Mouse (Mus musculus) left cerebral cortex, adult 18-20 months (tissue): Measurements from ENCODE around the gene Krba1. TPM values are rescaled to one million over a fixed set of nuclear protein-coding genes. Genes with fewer than 3 reads are reported as not detected.

ENCODE experiments used
- DNase-seq, 2 experiments: peaks; one replicate each; pipeline ENCODE4 v3.0.0; 2021 to 2022; ENCODE audit warnings: low spot score in 2 of 2, mixed read lengths in 1 of 2
- long read RNA-seq, 2 experiments: library from polyadenylated mRNA; stranded (forward); transcript quantifications; one replicate each; pipeline ENCODE4 v2.0.0; 2021
- total RNA-seq, 2 experiments: library from RNA; stranded (reverse); gene quantifications; 2 replicates each; pipeline ENCODE4 v1.2.3; 2021

Gene Krba1
- total RNA-seq: 10 to 100 TPM; 45.9 to 47.5 TPM
- long read RNA-seq, experiment 1, full-length matches to known transcripts: 10 of 43 reads
- long read RNA-seq, experiment 1, partial matches to known transcripts: 9 of 43 reads
- long read RNA-seq, experiment 1, other reads (novel, unspliced or antisense): 24 of 43 reads
- long read RNA-seq, experiment 2, full-length matches to known transcripts: 4 of 29 reads
- long read RNA-seq, experiment 2, partial matches to known transcripts: 7 of 29 reads
- long read RNA-seq, experiment 2, other reads (novel, unspliced or antisense): 18 of 29 reads

- peak; percentile 81 to 86 for DNase-seq
These were observed at the start of gene Krba1 for GRCm38 (mm10) chr6:48395105-48396007. Krba1 (plus strand) TSS chr6:48395586.

DNA sequence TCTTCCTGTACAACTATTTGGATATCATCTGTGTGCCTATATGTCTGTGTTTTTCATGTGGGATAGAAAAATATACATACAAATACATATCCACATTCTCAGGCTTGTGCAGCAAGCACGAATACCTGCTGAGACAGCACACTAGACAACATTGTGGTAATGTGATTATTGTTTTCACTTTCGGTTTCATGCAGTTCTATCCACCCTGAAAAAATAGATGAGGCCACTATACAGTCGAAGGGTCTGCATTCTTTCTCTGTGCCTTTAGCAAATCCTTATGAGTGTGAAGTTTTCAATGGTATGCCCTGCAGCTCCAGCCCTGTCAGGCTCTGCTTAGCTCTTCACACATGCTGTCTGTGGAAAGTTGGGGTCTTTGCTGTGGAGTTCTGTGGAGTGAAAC is 36.5 kb upstream of the Krba1 start:
- no peak for DNase-seq

- DNase-seq: no peak
These were observed 28.9 kb upstream of the Krba1 start for GRCm38 (mm10) chr6:48366322-48366996.

DNA sequence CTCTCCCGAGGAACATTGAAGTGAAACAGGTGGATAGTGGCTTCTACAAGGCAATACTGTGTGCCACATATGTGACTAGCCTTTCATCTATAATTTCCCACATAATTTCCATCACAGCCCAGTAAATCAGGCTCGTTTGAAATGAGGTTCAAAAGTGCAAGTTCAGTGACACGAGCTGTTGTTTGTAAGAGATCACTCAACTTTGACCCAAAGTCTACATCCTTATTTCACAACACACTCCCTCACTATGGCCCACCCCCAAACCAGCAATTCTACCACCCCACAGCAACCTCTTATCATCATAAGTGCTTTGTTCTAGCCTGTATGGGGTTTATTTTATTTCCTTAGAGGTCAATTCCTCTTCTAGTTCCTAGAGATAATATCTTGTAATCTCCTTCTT is 7.2 kb upstream of the Krba1 start:
- DNase-seq: no peak

- no peak for DNase-seq
These were observed 1.6 kb upstream of the Krba1 start for GRCm38 (mm10) chr6:48393811-48394210.

DNA sequence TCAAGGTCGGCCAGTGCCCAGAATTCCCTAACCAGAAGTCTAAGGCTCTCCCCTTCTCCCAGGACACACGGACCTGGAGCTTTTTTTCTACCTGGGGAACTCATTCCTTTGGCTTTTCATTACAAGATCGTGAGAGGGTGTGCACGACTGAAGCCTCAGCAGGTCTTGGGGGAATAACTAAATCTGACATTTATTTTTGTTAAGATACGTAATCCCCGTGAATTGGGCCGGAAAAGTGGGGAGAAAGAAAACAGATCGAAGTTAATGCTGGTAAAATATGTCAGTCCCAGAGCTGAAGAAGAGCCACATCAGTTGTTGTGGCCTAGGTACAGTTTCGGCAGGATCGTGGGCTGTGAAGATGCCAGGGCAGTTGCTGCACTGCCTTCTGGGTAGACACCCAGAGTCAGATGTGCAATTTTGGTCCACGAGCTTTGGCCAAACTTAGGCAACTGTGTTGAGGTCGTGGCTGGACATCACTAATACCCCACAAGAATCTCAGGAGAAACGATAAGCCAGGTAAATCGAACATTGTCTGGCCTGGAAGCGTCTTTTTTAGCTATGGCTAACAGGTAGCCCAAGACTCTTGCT is 716 bp downstream of the Krba1 start:
- DNase-seq: no peak

DNA sequence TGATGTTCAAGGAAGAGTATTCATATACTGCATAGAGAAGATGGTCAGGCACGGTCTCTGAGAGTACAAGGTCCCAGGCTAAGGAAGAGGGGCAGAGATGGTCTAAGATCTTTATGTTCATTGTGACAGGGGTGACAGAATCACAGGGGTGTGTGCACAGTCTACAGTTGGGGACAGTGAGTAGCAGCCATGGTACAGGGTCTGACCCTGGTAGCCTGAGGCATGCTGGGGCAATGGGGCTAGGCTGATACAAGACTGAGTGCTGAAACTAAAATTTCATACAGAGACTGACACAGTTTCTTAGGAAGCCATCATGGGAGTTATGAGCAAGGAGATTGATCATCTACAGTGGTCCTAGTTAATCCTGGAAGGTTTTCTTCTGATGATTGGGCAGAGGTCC is 1.3 kb downstream of the Krba1 start:
- no peak for DNase-seq

DNA sequence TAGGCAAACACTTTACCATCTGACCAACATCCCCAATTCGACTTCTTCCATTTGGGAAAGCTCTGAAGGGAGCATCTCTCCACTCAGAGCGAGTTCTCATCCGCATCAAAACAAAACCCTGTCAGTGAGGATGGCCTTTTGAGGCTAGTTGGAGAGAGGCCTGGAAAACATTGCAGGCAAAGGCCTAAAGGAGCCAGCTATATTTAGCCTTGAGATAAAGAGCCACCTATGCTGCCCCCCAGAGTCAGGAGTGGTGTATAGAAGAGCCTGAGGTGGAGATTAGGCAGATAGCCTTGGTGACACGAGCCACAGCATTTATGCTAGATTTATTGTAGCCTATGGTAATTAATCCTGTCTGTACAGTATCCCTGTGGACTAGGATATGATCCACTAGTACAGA is 1.9 kb downstream of the Krba1 start:
- DNase-seq: no peak

GRCm38 (mm10) chr6:48399906-48400305 is 4.5 kb downstream of the Krba1 start:
- no peak for DNase-seq

DNA sequence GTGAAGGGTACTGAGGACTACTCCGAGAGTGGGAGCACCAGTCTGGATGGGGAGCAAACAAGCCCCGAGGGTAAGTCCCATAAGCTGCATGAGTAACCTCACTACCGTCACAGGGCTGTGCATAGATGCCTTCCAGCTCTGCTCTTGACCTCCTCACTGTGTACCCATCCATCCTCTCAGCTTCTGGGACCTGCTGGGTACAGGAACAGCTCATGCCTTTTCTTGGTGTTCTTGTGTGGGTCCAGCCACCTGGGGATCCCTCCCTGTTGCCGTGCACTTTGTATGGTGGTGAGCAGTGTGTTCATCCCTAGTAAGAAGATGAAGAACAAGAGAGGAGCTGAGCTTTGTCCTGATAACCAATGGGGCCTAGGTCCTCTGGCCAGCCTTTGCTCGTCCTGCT is 8.7 kb downstream of the Krba1 start:
- no peak for DNase-seq

DNA sequence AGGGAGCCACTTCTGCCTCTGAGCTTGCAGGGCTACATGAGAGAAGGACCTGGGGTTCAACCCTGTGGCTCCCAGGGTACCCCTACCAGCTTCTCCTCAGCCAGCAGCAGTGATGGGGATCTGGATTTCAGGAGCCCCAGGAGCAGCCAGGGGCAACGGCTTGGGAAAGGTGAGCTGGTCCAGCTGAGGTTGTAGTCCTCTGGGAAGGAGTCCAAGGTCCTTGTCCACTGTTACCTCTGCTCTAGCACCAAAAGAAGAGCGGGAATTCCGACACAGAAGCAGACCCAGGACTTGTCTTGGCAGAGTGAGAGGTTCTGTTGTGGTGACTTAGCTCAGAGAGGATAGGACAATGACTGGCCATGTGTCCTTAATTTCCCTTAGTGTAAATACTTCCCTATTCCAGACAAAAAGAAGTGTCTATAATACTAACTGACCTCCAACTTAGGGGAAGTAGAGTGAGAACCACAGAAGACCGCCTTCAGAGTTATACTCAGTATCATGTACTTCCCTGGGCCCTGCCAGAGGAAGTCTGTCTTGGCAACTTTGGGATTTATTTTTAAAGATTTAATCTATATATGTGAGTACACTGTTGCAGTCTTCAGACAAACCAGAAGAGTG is 14.4 kb downstream of the Krba1 start:
- DNase-seq: no peak

- DNase-seq: peak in 1 of 2 experiments; percentile 0
These were observed 15.2 kb downstream of the Krba1 start for GRCm38 (mm10) chr6:48410551-48410950.

DNA sequence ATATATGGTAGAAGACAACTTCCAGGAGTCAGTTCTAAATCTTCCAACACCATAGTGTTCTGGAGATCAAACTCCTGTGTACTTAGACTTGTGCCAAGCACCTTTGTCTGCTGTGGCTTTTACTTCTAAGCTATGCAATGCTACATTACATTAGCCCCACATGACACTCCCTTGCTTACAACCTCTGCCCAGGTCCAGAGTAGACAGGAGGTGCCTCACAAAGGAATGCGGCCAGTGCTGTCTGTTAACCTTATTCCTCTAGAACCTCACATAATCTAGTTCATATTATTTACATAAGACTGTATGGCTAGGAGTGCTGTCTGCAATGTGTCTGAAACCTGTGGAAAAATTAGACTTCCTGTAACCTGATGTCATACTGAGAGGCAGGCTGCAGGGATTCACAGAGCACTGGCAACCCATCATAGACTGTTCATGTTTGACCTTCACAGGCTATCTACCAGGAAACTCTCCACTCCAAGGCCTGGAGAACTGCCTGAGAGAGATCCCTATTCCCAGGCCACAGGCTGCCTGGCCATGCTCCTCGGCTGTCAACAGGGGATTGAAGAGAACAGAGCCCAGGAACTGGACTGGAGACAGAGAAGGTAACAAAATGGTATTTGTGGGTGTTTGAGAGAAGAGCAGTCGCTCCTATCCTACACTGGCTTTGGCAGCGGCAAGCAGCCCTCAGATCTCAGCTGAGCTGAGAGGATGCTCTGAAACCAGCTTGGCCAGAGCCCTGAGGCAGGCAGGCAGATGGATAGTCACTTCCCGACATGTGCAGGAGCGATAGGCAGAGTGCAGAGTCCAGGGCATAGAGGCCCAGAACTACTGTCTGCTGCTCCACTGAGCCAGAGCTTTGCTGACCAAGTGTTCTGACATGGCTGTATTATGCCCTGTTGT is 16.1 kb downstream of the Krba1 start:
- peak in 1 of 2 experiments; percentile 1 for DNase-seq

DNA sequence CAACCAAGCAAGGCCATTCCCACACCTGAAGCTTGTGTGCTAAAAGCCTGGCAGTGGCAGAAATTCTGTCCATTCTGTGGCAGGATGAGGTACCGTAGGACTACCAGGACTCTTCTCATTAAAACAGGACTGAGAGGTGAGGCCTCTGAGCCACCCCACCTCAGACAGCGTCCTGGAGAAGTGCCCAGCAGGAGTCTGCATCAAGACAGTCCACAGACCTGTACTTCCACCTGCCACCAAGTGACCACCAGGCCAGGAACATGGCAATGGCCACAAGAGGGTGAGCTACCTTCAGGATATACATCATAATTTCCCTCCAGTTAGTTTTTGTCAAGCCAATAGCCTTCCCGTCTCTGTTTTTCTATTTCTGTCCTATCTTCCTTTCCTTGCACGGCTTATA is 16.8 kb downstream of the Krba1 start:
- DNase-seq: no peak

GRCm38 (mm10) chr6:48412662-48413061 is 17.3 kb downstream of the Krba1 start:
- no peak for DNase-seq

- no peak for DNase-seq
These were observed 17.7 kb downstream of the Krba1 start for GRCm38 (mm10) chr6:48413081-48413480.

DNA sequence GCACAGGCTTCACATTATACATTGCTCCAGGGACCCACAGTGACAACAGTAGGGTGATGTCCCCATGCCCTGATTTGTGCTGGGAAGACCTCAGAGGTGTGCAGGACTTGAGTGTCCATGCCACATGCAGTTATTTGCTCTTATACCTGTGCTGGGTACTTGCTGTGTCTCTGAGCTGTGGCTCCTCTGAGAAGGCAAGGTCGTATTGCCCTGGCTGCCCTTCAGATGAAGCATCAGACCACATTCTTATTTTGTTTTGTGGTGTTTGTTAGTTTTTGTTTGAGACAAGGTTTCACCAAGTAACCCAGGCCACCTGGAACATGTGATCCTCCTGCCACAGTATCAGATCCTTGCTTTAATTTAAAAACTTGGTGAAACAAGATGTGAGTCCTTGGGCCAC is 19.5 kb downstream of the Krba1 start:
- DNase-seq: no peak

DNA sequence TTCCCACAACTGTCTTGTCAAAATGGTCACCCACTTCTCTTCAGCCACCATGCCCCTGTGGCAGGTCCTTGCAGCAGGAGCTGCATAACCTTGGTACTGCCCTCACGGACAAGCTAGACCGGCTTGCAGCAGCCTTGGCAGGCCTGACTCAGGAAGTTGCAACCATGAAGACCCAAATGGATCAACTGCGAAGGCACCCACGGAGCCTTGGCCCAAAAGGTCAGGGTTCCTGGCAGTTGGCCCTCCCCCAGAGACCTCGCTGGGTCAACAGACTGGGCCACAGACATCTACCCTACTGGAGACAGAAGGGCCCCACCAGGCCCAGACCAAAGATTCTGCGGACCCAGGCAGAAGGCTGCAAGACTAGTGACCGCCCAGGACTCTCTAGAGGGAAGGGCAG is 20.2 kb downstream of the Krba1 start:
- DNase-seq: no peak

DNA sequence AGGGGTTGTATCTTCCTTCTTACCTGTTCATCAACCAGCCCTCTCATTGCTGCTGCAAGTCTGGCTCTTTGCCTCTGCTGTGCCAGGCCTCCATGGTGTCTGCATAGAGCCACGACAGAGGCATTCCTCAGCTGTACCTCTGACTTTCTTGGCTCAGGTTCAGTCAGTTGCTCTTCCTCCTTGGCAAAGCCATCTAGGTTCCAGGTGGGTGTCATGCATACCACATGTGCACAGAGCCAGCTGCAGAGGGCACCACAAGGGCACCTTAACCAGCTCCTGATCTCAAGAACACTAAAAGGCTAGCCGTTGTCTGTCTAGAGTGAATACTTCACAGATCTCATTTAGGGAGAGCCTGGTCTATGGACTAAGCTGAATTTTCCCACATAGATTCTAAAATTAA is 21.1 kb downstream of the Krba1 start:
- DNase-seq: no peak

DNA sequence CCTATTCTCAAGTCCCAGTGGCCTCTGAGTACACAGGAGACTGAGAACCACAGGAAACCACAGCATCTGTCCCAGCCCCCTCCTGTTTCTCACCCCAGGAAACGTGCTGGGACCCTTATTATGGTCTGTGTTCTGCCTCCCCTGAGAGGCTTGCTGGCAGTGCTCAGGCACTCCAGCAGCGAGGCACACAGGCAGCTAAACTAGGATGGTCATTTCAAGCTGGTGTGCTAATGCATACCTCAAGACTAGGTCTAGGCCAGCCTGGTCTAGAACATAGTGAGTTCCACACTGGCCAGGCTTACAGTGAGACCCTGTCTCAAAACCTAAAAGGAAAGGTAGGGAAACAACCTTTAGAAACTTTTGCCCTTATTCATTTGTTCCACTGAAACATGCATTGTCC is 25.3 kb downstream of the Krba1 start:
- DNase-seq: no peak
